Mouse (Mus musculus) mouse embryonic stem cell (cell line): ENCODE results near the gene Nupr1l.
"Not testable (repeated sequence)": the region's sequence is repeated elsewhere in the genome, so short reads cannot be mapped to it uniquely, and the experiment has no call there.

Experiments used
- in situ Hi-C, 2 experiments: fragments of 300-500 bp; cut with MboI; formaldehyde crosslinking; loops; 1 replicate in 1 of 2; 3 replicates in 1 of 2; pipeline ENCODE4 v1.14.3; 2019 to 2020; ENCODE audit warnings: low sequenced_read_pairs in 2 of 2, low pct_unique_long_range_greater_than_20kb in 1 of 2, mixed read lengths in 1 of 2; ENCODE audit not compliant: unreplicated experiment in 1 of 2

Gene Nupr1l

GRCm38 (mm10) chr5:129908242-129908965 lies at the start of gene Nupr1l:
Gene Nupr1l (plus strand): TSS chr5:129908540.
- in situ Hi-C loops, result no loop called here

- in situ Hi-C loops, result no loop called here
Measured at GRCm38 (mm10) chr5:129862325-129862724, 46.0 kb upstream of the Nupr1l start.

- in situ Hi-C loops, result no loop called here
Measured at GRCm38 (mm10) chr5:129864467-129864866, 43.9 kb upstream of the Nupr1l start.

- in situ Hi-C loops, result no loop called here
Measured at GRCm38 (mm10) chr5:129865841-129866240, 42.5 kb upstream of the Nupr1l start.

- in situ Hi-C loops, result no loop called here
Measured at GRCm38 (mm10) chr5:129869238-129869995, 38.9 kb upstream of the Nupr1l start.

- in situ Hi-C loops, result no loop called here
Measured at GRCm38 (mm10) chr5:129871238-129871637, 37.1 kb upstream of the Nupr1l start.

GRCm38 (mm10) chr5:129873942-129874341 lies 34.4 kb upstream of the Nupr1l start:
- in situ Hi-C loops, result no loop called here

- in situ Hi-C loops, result no loop called here
Measured at GRCm38 (mm10) chr5:129875098-129875497, 33.2 kb upstream of the Nupr1l start.

- in situ Hi-C loops, result no loop called here
Measured at GRCm38 (mm10) chr5:129877731-129878455, 30.4 kb upstream of the Nupr1l start.

GRCm38 (mm10) chr5:129878946-129879345 lies 29.4 kb upstream of the Nupr1l start:
- in situ Hi-C loops, result no loop called here

- in situ Hi-C loops, result no loop called here
Measured at GRCm38 (mm10) chr5:129879888-129880287, 28.5 kb upstream of the Nupr1l start.

- in situ Hi-C loops, result no loop called here
Measured at GRCm38 (mm10) chr5:129886271-129886670, 22.1 kb upstream of the Nupr1l start.

- in situ Hi-C loops, result no loop called here
Measured at GRCm38 (mm10) chr5:129886911-129887636, 21.3 kb upstream of the Nupr1l start, which contains the start of gene Chchd2. Gene Chchd2 (minus strand): TSS chr5:129887470.

- in situ Hi-C loops, result not testable (repeated sequence)
Measured at GRCm38 (mm10) chr5:129890390-129890789, 17.9 kb upstream of the Nupr1l start.

GRCm38 (mm10) chr5:129895198-129896088 lies 12.9 kb upstream of the Nupr1l start, which contains the start of gene Zbed5:
Gene Zbed5 (plus strand): TSS chr5:129895723.
- in situ Hi-C loops, result no loop called here

- in situ Hi-C loops, result no loop called here
Measured at GRCm38 (mm10) chr5:129898449-129898848, 9.9 kb upstream of the Nupr1l start, which contains the start of gene Phkg1. Gene Phkg1 (minus strand): TSS chr5:129898549.

- in situ Hi-C loops, result no loop called here
Measured at GRCm38 (mm10) chr5:129907775-129908174, 565 bp upstream of the Nupr1l start.
